Mouse (Mus musculus) E14TG2a.4 (cell line): ENCODE results near the gene A730071L15Rik.

Experiments
- CTCF ChIP-seq: conservative IDR thresholded peaks from 2 replicates; pipeline ENCODE4 v1.5.1; 2014; ENCODE audit warnings: low read length
- NANOG ChIP-seq: IDR thresholded peaks from 2 replicates; pipeline ENCODE4 v1.6.1; 2014; ENCODE audit warnings: borderline replicate concordance, low read length, mixed read lengths
- POU5F1 ChIP-seq: IDR thresholded peaks from 2 replicates; pipeline ENCODE4 v1.6.1; 2014; ENCODE audit warnings: low read length, borderline replicate concordance

DNA sequence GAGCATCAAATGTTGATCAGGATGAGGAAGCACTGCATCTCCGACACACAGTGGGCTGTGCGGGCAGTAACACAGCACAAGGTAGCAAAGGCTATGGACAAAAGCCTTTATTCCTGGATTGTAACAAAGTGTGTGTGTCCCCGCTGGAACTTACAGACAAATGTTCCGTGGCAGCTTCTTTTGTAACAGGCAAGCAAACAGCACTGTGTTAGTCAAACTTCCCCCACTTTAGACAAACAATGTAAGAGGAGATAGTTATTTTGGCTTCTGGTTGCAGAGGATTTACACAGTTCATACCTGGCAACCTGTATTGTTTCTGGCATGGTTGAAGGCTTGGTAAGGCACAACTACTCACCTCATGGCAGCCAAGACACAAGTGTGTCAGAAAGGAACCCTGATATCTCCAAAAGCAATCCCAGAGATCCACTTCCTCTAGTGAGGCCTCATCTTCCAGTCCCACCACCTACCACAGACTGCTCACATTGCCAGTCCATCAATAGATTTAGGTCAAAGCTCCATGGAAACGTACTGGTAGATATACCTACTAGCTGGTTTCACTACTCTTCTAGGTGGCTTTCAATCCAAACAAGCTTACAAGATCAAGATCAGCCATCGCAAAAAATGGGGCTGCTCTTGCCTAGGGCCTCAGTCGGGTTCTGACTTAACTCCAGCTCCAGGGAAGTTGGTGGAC lies 34.3 kb upstream of the A730071L15Rik start:
- TF ChIP-seq CTCF = no peak
- no peak for TF ChIP-seq NANOG
- no peak for TF ChIP-seq POU5F1
